Mouse (Mus musculus): Measurements from ENCODE around the gene Dmd.

GRCm38 (mm10) chrX:84442996-84443395, 1494.3 kb downstream of the Dmd start:
- TF ChIP-seq CTCF (IDR thresholded peaks at IDR 0.05; ENCODE audit: borderline replicate concordance, extremely low read depth, insufficient read depth, insufficient read length) = no peak
- TF ChIP-seq POLR2A (IDR thresholded peaks at IDR 0.05; ENCODE audit: borderline replicate concordance, extremely low read depth, insufficient read depth, insufficient read length, poor library complexity, severe bottlenecking) = no peak
